In the genomic region with DNA sequence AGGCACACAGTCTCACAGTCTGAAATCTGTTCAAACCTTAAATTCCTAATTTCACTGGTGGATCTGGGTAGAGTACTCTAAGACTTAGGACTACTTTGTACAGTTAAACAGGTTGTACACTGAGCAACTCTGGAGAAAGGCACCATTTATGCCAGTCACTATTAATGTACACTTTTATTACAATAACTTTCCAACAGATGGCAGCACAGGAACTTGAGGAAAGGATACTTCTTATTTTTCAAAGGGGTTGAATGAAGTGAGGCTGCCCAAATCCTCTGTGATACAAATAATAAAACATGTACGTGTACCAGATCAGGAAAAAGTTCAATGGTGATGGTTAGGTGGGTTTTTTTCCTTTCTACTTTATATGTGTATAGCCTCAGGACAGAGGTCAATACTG, we compare ENCODE assay signal across 11 mouse cellular contexts. TPM values are rescaled to one million over a fixed set of nuclear protein-coding genes. Genes with fewer than 3 reads are reported as not detected.
A peak's percentile ranks its signal among the peaks of the same experiment; 100 is the strongest.
DNase-seq lines count a peak whose midpoint lies in the region; ATAC-seq and TF ChIP-seq lines count a peak whose summit lies in the region.
"Had no signal": no experiment of that assay in that cellular context is flagged by ENCODE, and none has a peak within 500 bp of the region (broad histone marks: within the 10 kb centered on the region; RNA-seq: fewer than 3 reads in every experiment).

No protein-coding gene starts in this region.

- H3K9me3 ChIP-seq in intestine, postnatal 0 days (ENCODE audit: control insufficient read depth): no peaks in the 10 kb centered on the region
- no peaks in the 10 kb centered on the region for H3K9me3 ChIP-seq in intestine, embryonic 16.5 days (ENCODE audit: control insufficient read depth, low read length)
- H3K9me3 ChIP-seq: hindbrain, embryonic 12.5 days had no signal

- no peak for ATAC-seq in intestine, postnatal 0 days
- no peak for ATAC-seq in intestine, embryonic 16.5 days
- ATAC-seq in inflammation-experienced regulatory T-cells, adult 6 months: no peak

- no peak overlapping the region for H3K27ac ChIP-seq in intestine, postnatal 0 days (ENCODE audit: low read depth, low read length)
- H3K27ac ChIP-seq in intestine, embryonic 16.5 days (ENCODE audit: low read length): no peak overlapping the region
- H3K27ac ChIP-seq: hindbrain, embryonic 12.5 days had no signal

- peak; percentile 70 for TF ChIP-seq CTCF in intestine, postnatal 0 days (IDR thresholded peaks at IDR 0.05; ENCODE audit: low read depth)

- 51% methylated on average over 1 of the region's 1 CpGs for WGBS in intestine, postnatal 0 days
- WGBS in intestine, embryonic 16.5 days: 48% methylated on average over 1 of the region's 1 CpGs

- no peak overlapping the region for H3K4me2 ChIP-seq in intestine, postnatal 0 days (replicated peaks; ENCODE audit: low read depth)
- H3K4me2 ChIP-seq in intestine, embryonic 16.5 days (ENCODE audit: low read depth, low read length): no peak overlapping the region
- H3K4me2 ChIP-seq: hindbrain, embryonic 12.5 days; liver, embryonic 11.5 days had no signal

- H3K36me3 ChIP-seq in intestine, postnatal 0 days (ENCODE audit: control insufficient read depth, insufficient read depth): peaks cover 3% of the 10 kb centered on the region
- no peaks in the 10 kb centered on the region for H3K36me3 ChIP-seq in intestine, embryonic 16.5 days (ENCODE audit: control insufficient read depth, insufficient read depth, low read length)
- H3K36me3 ChIP-seq: hindbrain, embryonic 12.5 days had no signal

- H3K9ac ChIP-seq in intestine, postnatal 0 days (ENCODE audit: low read depth, low read length): no peak overlapping the region
- no peak overlapping the region for H3K9ac ChIP-seq in intestine, embryonic 16.5 days (ENCODE audit: low read depth, low read length)
- H3K9ac ChIP-seq: hindbrain, embryonic 12.5 days had no signal

- DNase-seq in 3T3-L1 (ENCODE audit: low read depth, low spot score): peak; percentile 60
- DNase-seq in CD4-positive helper T cell, adult 2 months (ENCODE audit: low read depth, low spot score): peak; percentile 16
- DNase-seq in induced T-regulatory cell, adult 2 months (ENCODE audit: low read depth): peak; percentile 39
- no peak for DNase-seq in right cerebral cortex, adult 18-20 months
- DNase-seq: gastrocnemius, postnatal 36 days; right cerebral cortex, postnatal 14 days had no signal

- H3K27me3 ChIP-seq in intestine, postnatal 0 days (replicated peaks; ENCODE audit: control insufficient read depth, insufficient read depth, low read length): no peaks in the 10 kb centered on the region
- H3K27me3 ChIP-seq in intestine, embryonic 16.5 days (replicated peaks; ENCODE audit: control insufficient read depth, insufficient read depth, low read length): no peaks in the 10 kb centered on the region
- H3K27me3 ChIP-seq: hindbrain, embryonic 12.5 days had no signal

- no peak overlapping the region for H3K4me3 ChIP-seq in intestine, postnatal 0 days (ENCODE audit: low read depth, low read length)
- H3K4me3 ChIP-seq in intestine, embryonic 16.5 days (ENCODE audit: low read length): no peak overlapping the region
- H3K4me3 ChIP-seq: hindbrain, embryonic 12.5 days had no signal

- no peaks in the 10 kb centered on the region for H3K4me1 ChIP-seq in intestine, postnatal 0 days (replicated peaks; ENCODE audit: control insufficient read depth, insufficient read depth, low read length)
- H3K4me1 ChIP-seq in intestine, embryonic 16.5 days (ENCODE audit: control insufficient read depth, insufficient read depth, low read length): no peaks in the 10 kb centered on the region
- H3K4me1 ChIP-seq: hindbrain, embryonic 12.5 days had no signal

RNA-seq across cellular contexts. Expression of a gene that starts 43.6 kb away (rescaled TPM):
- polyA plus RNA-seq in intestine, postnatal 0 days (2015; fragmentation: Nextera tagmentation; extraction: Ambion mirVana): 331 and 336 TPM in 2 replicates
- 347 and 353 TPM in 2 replicates for polyA plus RNA-seq in intestine, embryonic 16.5 days (2015; fragmentation: Nextera tagmentation; extraction: Ambion mirVana)
- polyA plus RNA-seq in inflammation-experienced regulatory T-cells, adult 6 months (2017; shearing (Covaris generic)): 100 to 1,000 TPM; 123 to 175 (median 136) TPM
